Mouse (Mus musculus) embryonic stem cell, embryonic (primary cell): Measurements from ENCODE around the gene Apbb2.

Experiments
- CTCF ChIA-PET, 4 experiments: fragments of 300-600 bp in 2 of 4; fragments of 350-600 bp in 2 of 4; sonication (Branson Sonifier 250); formaldehyde crosslinking; loops; one replicate each; lab custom pipeline; 2022; ENCODE audit warnings: inconsistent platforms in 2 of 4; lab: Charles Lee
- POLR2A ChIA-PET, 4 experiments: fragments of 300-600 bp in 2 of 4; fragments of 350-600 bp in 2 of 4; sonication (Branson Sonifier 250); formaldehyde crosslinking; loops; one replicate each; lab custom pipeline; 2022; ENCODE audit warnings: antibody characterized with exemption in 4 of 4, inconsistent platforms in 1 of 4; lab: Charles Lee

The Apbb2 gene

GRCm38 (mm10) chr5:66407948-66408347 lies 210.6 kb downstream of the Apbb2 start:
- CTCF ChIA-PET = interaction anchor here in 2 of 4 experiments (0.6 kb wide), 2 partner anchors 11 to 68 kb away, joined by 3 read pairs; no protein-coding TSS in a partner anchor
- POLR2A ChIA-PET = interaction anchor here (0.6 to 2.4 kb wide), 29 partner anchors 8 to 374 kb away, joined by 3 to 24 read pairs (median 4); partner anchors contain the start of genes Uchl1 (in 4 of the 4) and Apbb2 (in 1 of the 4)

- ChIA-PET POLR2A (interaction anchor here in 2 of 4 experiments (0.6 to 2.4 kb wide), 8 partner anchors 10 to 330 kb away, joined by 3 to 18 read pairs (median 5); no protein-coding TSS in a partner anchor), CTCF (interaction anchor here in 1 of 4 experiments (0.6 kb wide), 2 partner anchors 68 to 477 kb away, joined by 3 read pairs; no protein-coding TSS in a partner anchor)
Measured at GRCm38 (mm10) chr5:66406431-66406830, 212.2 kb downstream of the Apbb2 start.

GRCm38 (mm10) chr5:66405731-66406399 lies 212.7 kb downstream of the Apbb2 start:
- ChIA-PET POLR2A (interaction anchor here in 1 of 4 experiments (0.6 to 1.9 kb wide), 2 partner anchors 12 to 329 kb away, joined by 3 to 7 read pairs; no protein-coding TSS in a partner anchor), CTCF (interaction anchor here in 2 of 4 experiments (0.5 to 0.7 kb wide), 2 partner anchors 48 to 257 kb away, joined by 3 to 5 read pairs; no protein-coding TSS in a partner anchor)

- ChIA-PET CTCF (interaction anchor here in 2 of 4 experiments (0.5 to 0.7 kb wide), 3 partner anchors 48 to 257 kb away, joined by 3 to 5 read pairs (median 3); no protein-coding TSS in a partner anchor), POLR2A (interaction anchor here in 2 of 4 experiments (0.7 to 1.9 kb wide), 2 partner anchors 12 to 313 kb away, joined by 7 read pairs; no protein-coding TSS in a partner anchor)
Measured at GRCm38 (mm10) chr5:66405305-66405704, 213.3 kb downstream of the Apbb2 start.

GRCm38 (mm10) chr5:66400563-66400962 lies 218.0 kb downstream of the Apbb2 start:
- CTCF ChIA-PET = no interaction called here
- POLR2A ChIA-PET = interaction anchor here in 1 of 4 experiments (1.4 kb wide), 1 partner anchor 275 kb away, joined by 5 read pairs; the partner anchor contains the start of gene Uchl1

- ChIA-PET POLR2A (interaction anchor here in 1 of 4 experiments (0.9 kb wide), 1 partner anchor 9 kb away, joined by 3 read pairs; no protein-coding TSS in a partner anchor), CTCF (interaction anchor here in 1 of 4 experiments (0.6 kb wide), 1 partner anchor 1542 kb away, joined by 3 read pairs; no protein-coding TSS in a partner anchor)
Measured at GRCm38 (mm10) chr5:66399264-66399620, 219.3 kb downstream of the Apbb2 start.

- ChIA-PET CTCF (no interaction called here), POLR2A (interaction anchor here in 1 of 4 experiments (0.6 kb wide), 1 partner anchor 54 kb away, joined by 3 read pairs; no protein-coding TSS in a partner anchor)
Measured at GRCm38 (mm10) chr5:66398530-66399263, 219.9 kb downstream of the Apbb2 start.

GRCm38 (mm10) chr5:66393767-66394446 lies 224.7 kb downstream of the Apbb2 start:
- CTCF ChIA-PET = interaction anchor here in 2 of 4 experiments (0.5 to 1.4 kb wide), 2 partner anchors 124 to 248 kb away, joined by 3 read pairs; no protein-coding TSS in a partner anchor
- POLR2A ChIA-PET = interaction anchor here in 2 of 4 experiments (0.6 to 3.3 kb wide), 10 partner anchors 9 to 283 kb away, joined by 3 to 19 read pairs (median 6); partner anchors contain the start of gene Uchl1 (in 2 of the 2)

- POLR2A ChIA-PET = interaction anchor here in 3 of 4 experiments (0.7 to 3.3 kb wide), 8 partner anchors 8 to 402 kb away, joined by 3 to 19 read pairs (median 8); partner anchors contain the start of gene Uchl1 (in 2 of the 3)
- CTCF ChIA-PET = interaction anchor here in 2 of 4 experiments (0.6 to 1.4 kb wide), 2 partner anchors 83 to 249 kb away, joined by 3 read pairs; no protein-coding TSS in a partner anchor
Measured at GRCm38 (mm10) chr5:66392861-66393529, 225.6 kb downstream of the Apbb2 start.

GRCm38 (mm10) chr5:66391771-66392170 lies 226.8 kb downstream of the Apbb2 start:
- CTCF ChIA-PET = interaction anchor here in 3 of 4 experiments (0.6 to 1.6 kb wide), 5 partner anchors 23 to 649 kb away, joined by 3 to 11 read pairs (median 4); no protein-coding TSS in a partner anchor
- POLR2A ChIA-PET = interaction anchor here in 2 of 4 experiments (1.0 to 3.1 kb wide), 5 partner anchors 17 to 285 kb away, joined by 3 to 13 read pairs (median 3); partner anchors contain the start of gene Uchl1 (in 2 of the 2)

- POLR2A ChIA-PET = interaction anchor here in 2 of 4 experiments (1.0 to 3.1 kb wide), 5 partner anchors 17 to 285 kb away, joined by 3 to 13 read pairs (median 3); partner anchors contain the start of gene Uchl1 (in 2 of the 2)
Measured at GRCm38 (mm10) chr5:66391299-66391698, 227.3 kb downstream of the Apbb2 start.

GRCm38 (mm10) chr5:66390567-66390966 lies 228.0 kb downstream of the Apbb2 start:
- ChIA-PET CTCF (interaction anchor here in 1 of 4 experiments (0.7 to 1.6 kb wide), 4 partner anchors 32 to 80 kb away, joined by 3 to 5 read pairs (median 4); no protein-coding TSS in a partner anchor), POLR2A (interaction anchor here in 1 of 4 experiments (1.2 kb wide), 1 partner anchor 18 kb away, joined by 3 read pairs; no protein-coding TSS in a partner anchor)

More at GRCm38 (mm10) chr5:66391299-66391698, 227.3 kb downstream of the Apbb2 start:
- CTCF ChIA-PET = interaction anchor here in 2 of 4 experiments (0.9 to 1.6 kb wide), 4 partner anchors 22 to 65 kb away, joined by 3 to 5 read pairs (median 4); no protein-coding TSS in a partner anchor

- POLR2A ChIA-PET = no interaction called here
Measured at GRCm38 (mm10) chr5:66387481-66387880, 231.1 kb downstream of the Apbb2 start.

GRCm38 (mm10) chr5:66385636-66386035 lies 232.9 kb downstream of the Apbb2 start:
- ChIA-PET POLR2A (interaction anchor here in 1 of 4 experiments (0.7 to 2.2 kb wide), 3 partner anchors 16 to 290 kb away, joined by 3 to 9 read pairs (median 4); partner anchors contain the start of gene Uchl1), CTCF (interaction anchor here (0.6 to 1.6 kb wide), 6 partner anchors 15 to 206 kb away, joined by 3 to 6 read pairs (median 4); no protein-coding TSS in a partner anchor)

More at GRCm38 (mm10) chr5:66387481-66387880, 231.1 kb downstream of the Apbb2 start:
- CTCF ChIA-PET = interaction anchor here in 3 of 4 experiments (0.6 to 1.8 kb wide), 3 partner anchors 8 to 39 kb away, joined by 5 to 7 read pairs (median 5); no protein-coding TSS in a partner anchor

- POLR2A ChIA-PET = interaction anchor here in 1 of 4 experiments (0.7 to 2.2 kb wide), 3 partner anchors 8 to 291 kb away, joined by 3 to 9 read pairs (median 4); partner anchors contain the start of gene Uchl1
- CTCF ChIA-PET = interaction anchor here (0.6 to 1.6 kb wide), 6 partner anchors 14 to 206 kb away, joined by 3 to 6 read pairs (median 4); no protein-coding TSS in a partner anchor
Measured at GRCm38 (mm10) chr5:66384806-66385446, 233.7 kb downstream of the Apbb2 start.
